Mouse (Mus musculus) heart, embryonic 12.5 days (tissue): Measurements from ENCODE around the gene Olfr167. TPM values are rescaled to one million over a fixed set of nuclear protein-coding genes. Genes with fewer than 3 reads are reported as not detected.
"Not testable (repeated sequence)": the region's sequence is repeated elsewhere in the genome, so short reads cannot be mapped to it uniquely, and the experiment has no call there.

ENCODE experiments used
- ATAC-seq: fragments of 200-750 bp; cut with Nextera tagmentation; 2 replicates; pipeline ENCODE4 v1.8.0; 2017; ENCODE audit warnings: moderate TSS enrichment, moderate library complexity; ENCODE audit not compliant: insufficient number of reproducible peaks, low FRiP score
- H3K27ac ChIP-seq: fragments of 300-500 bp; sonication (generic); 2 replicates; pipeline ENCODE4 v1.5.1; 2016; ENCODE audit warnings: mild to moderate bottlenecking, moderate library complexity; ENCODE audit not compliant: poor library complexity, severe bottlenecking
- H3K27me3 ChIP-seq: fragments of 300-500 bp; sonication (generic); replicated peaks from 2 replicates; pipeline ENCODE4 v1.6.1; 2016; ENCODE audit warnings: mild to moderate bottlenecking, moderate library complexity
- H3K36me3 ChIP-seq: fragments of 300-500 bp; sonication (generic); 2 replicates; pipeline ENCODE4 v1.6.1; 2016; ENCODE audit warnings: mild to moderate bottlenecking, moderate library complexity
- H3K4me1 ChIP-seq: fragments of 300-500 bp; sonication (generic); replicated peaks from 2 replicates; pipeline ENCODE4 v1.6.1; 2016; ENCODE audit warnings: mild to moderate bottlenecking
- H3K4me2 ChIP-seq: fragments of 300-500 bp; sonication (generic); 2 replicates; pipeline ENCODE4 v1.6.1; 2016; ENCODE audit warnings: mild to moderate bottlenecking, moderate library complexity
- H3K4me3 ChIP-seq: fragments of 300-500 bp; sonication (generic); 2 replicates; pipeline ENCODE4 v1.5.1; 2016; ENCODE audit warnings: mild to moderate bottlenecking
- H3K9ac ChIP-seq: fragments of 300-500 bp; sonication (generic); 2 replicates; pipeline ENCODE4 v1.6.1; 2016; ENCODE audit warnings: mild to moderate bottlenecking, moderate library complexity
- H3K9me3 ChIP-seq: fragments of 300-500 bp; sonication (generic); replicated peaks from 2 replicates; pipeline ENCODE4 v1.6.1; 2016; ENCODE audit warnings: mild to moderate bottlenecking, moderate library complexity
- WGBS: fragments of 180-500 bp; shearing (Covaris S2); methylation state at CpG from one replicate; pipeline ENCODE4 v1.1.7; 2016; 5-methylcytosine and 5-hydroxymethylcytosine counted together
- polyA plus RNA-seq: library from polyadenylated mRNA; unstranded; fragments of >200 nt; fragmentation: Nextera tagmentation; extraction: Ambion mirVana; gene quantifications from 2 replicates; pipeline ENCODE4 v1.2.1, GENCODE M21; 2016

Gene Olfr167
- polyA plus RNA-seq: not detected in 2 replicates

GRCm38 (mm10) chr16:19522166-19522565 is at the start of gene Olfr167:
TSS of gene Olfr167 (minus strand) at chr16:19522266.
- H3K4me3 ChIP-seq: no peak within 1 kb of the TSS
- no peak within 1 kb of the TSS for H3K9ac ChIP-seq
- H3K9me3 ChIP-seq: peaks cover 5% of the 10 kb centered on the region; the same call in 1 of the 2 replicates
- no peaks in the 10 kb centered on the region for H3K36me3 ChIP-seq
- H3K27ac ChIP-seq: no peak within 1 kb of the TSS
- WGBS: 73% methylated on average over 2 of the region's 2 CpGs
- no peak within 1 kb of the TSS for H3K4me2 ChIP-seq
- ATAC-seq: no peak
- H3K27me3 ChIP-seq: no peaks in the 10 kb centered on the region
- H3K4me1 ChIP-seq: no peaks in the 10 kb centered on the region

GRCm38 (mm10) chr16:19571709-19572108 is 49.6 kb upstream of the Olfr167 start, which contains the start of gene Olfr169:
TSS of gene Olfr169 (minus strand) at chr16:19571809.
- not testable (repeated sequence) for H3K9me3 ChIP-seq, H3K4me3 ChIP-seq, H3K27ac ChIP-seq, H3K4me1 ChIP-seq, H3K4me2 ChIP-seq, H3K9ac ChIP-seq, H3K27me3 ChIP-seq, H3K36me3 ChIP-seq, ATAC-seq
- 87% methylated on average over 2 of the region's 2 CpGs for WGBS

DNA sequence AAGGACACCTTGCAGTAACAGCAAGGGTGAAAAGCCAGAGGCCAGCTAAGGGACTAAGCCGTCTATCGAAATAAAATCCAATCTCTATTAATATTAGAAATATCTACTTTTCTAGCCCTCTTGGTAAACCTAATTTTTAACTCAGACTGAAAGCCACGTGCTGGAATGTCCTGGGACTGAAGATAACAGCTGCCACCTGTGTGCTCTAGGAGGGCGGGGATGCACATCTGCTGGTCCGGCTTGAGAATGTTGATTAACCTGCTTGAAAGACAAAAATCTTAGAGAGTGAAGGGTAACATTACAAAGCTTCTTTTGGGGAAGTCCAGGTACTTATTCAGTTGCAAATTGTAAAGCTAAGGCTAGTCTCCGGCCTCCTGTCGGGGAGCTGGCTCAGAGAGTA is 31.4 kb upstream of the Olfr167 start:
- not testable (repeated sequence) for H3K4me2 ChIP-seq, H3K9ac ChIP-seq, H3K4me1 ChIP-seq, H3K9me3 ChIP-seq, H3K36me3 ChIP-seq, H3K4me3 ChIP-seq, ATAC-seq, H3K27me3 ChIP-seq, H3K27ac ChIP-seq
- 82% methylated on average over 7 of the region's 7 CpGs for WGBS

DNA sequence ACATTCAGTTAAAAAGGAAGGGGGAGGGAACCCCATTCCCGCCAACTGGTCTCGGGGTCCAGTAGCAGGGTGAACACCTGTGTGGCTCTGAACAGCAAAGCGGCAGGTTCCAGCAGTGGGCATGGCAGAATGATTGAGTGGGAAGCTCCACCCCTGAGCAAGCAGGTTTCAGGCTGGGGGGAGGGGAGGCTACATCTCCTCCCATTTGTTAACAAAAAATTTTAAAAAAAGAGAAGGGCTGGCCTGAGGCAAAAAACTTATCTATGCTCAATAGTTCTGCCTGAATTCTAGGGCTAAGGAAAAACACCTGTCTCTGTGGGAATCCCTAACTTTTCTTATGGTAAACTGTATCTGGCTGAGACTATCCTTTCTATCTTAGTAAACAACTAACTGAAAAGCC is 30.2 kb upstream of the Olfr167 start:
- H3K9me3 ChIP-seq, H3K4me3 ChIP-seq, H3K9ac ChIP-seq, H3K36me3 ChIP-seq, H3K4me2 ChIP-seq, ATAC-seq, H3K4me1 ChIP-seq, H3K27ac ChIP-seq, H3K27me3 ChIP-seq: not testable (repeated sequence)
- WGBS: 92% methylated on average over 3 of the region's 3 CpGs

DNA sequence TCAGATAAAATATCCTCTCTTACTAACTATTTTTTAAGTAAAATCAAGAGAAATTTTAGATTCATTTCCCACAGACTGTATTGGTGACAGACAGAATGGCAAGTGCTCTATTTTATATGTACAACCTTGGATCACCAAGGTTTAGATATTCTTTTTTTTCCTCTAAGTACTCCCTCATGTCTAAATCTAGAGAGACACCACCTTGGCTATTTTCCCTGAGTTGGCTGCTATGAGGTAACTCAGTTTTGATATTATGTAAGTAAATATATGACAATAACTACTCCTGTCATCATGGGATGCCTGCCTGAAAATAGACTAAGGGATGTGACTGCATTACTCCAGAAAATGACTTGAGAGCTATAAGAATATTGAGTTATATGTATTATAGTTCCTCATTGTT is 13.4 kb upstream of the Olfr167 start, which contains the start of gene Olfr168:
TSS of gene Olfr168 (minus strand) at position 101 of the 400 bp plus-strand sequence.
- H3K27me3 ChIP-seq: no peaks in the 10 kb centered on the region
- no peaks in the 10 kb centered on the region for H3K36me3 ChIP-seq
- ATAC-seq: no peak

GRCm38 (mm10) chr16:19483394-19483793 is 38.7 kb downstream of the Olfr167 start, which contains the start of gene Olfr166:
TSS of gene Olfr166 (plus strand) at chr16:19483694.
- H3K4me3 ChIP-seq: no peak within 1 kb of the TSS
- no peaks in the 10 kb centered on the region for H3K27me3 ChIP-seq
- no peaks in the 10 kb centered on the region for H3K36me3 ChIP-seq
- no peak within 1 kb of the TSS for H3K9ac ChIP-seq
- H3K4me1 ChIP-seq: no peaks in the 10 kb centered on the region
- no peak for ATAC-seq
- no peak within 1 kb of the TSS for H3K4me2 ChIP-seq
- H3K27ac ChIP-seq: no peak within 1 kb of the TSS
- H3K9me3 ChIP-seq: peaks cover 13% of the 10 kb centered on the region

More for the DNA sequence above, 13.4 kb upstream of the Olfr167 start, which contains the start of gene Olfr168:
- H3K9ac ChIP-seq: no peak within 1 kb of the TSS
- no peak within 1 kb of the TSS for H3K27ac ChIP-seq
- H3K9me3 ChIP-seq: peaks cover 8% of the 10 kb centered on the region; the same call in 1 of the 2 replicates
- no peak within 1 kb of the TSS for H3K4me3 ChIP-seq
- no peaks in the 10 kb centered on the region for H3K4me1 ChIP-seq
- H3K4me2 ChIP-seq: no peak within 1 kb of the TSS

DNA sequence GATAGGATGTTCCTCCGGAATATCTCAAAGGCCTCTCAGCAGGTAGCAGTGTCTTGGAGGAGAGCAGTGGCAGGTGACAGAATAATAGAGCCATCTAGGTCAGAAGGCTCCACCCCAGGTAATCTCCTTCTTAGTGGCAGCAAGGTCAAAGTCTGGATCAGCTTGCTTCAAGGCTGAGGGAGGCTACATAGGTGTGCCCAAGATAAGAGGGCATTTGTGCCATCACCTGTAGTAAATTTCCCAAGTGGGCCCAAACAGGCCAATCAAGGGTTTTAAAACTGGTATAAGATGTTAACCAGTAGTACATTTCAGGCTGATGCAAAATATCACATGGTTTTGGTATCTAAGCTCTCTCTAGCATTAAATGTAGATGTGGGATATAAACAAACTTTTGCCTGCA is 57.7 kb downstream of the Olfr167 start:
- H3K4me1 ChIP-seq: no peaks in the 10 kb centered on the region
- ATAC-seq: no peak
- H3K36me3 ChIP-seq: no peaks in the 10 kb centered on the region
- no peaks in the 10 kb centered on the region for H3K27me3 ChIP-seq
- H3K9me3 ChIP-seq: peaks cover 2% of the 10 kb centered on the region; the same call in 1 of the 2 replicates
- WGBS: 63% methylated on average over 1 of the region's 1 CpGs
- no peak overlapping the region for H3K4me2 ChIP-seq
- H3K4me3 ChIP-seq: no peak overlapping the region
- H3K9ac ChIP-seq: no peak overlapping the region
- H3K27ac ChIP-seq: no peak overlapping the region

Other genes starting within 250 kb of the Olfr167 start
- gene Olfr164, start 208.2 kb downstream of the Olfr167 start, polyA plus RNA-seq: not detected in 2 replicates
- gene Olfr165, start 99.1 kb downstream of the Olfr167 start, polyA plus RNA-seq: not detected in 2 replicates
- gene Olfr166, start 38.6 kb downstream of the Olfr167 start, polyA plus RNA-seq: not detected in 2 replicates
- gene Olfr168, start 13.3 kb upstream of the Olfr167 start, polyA plus RNA-seq: not detected in 2 replicates
- not detected in 2 replicates for gene Olfr169, start 49.5 kb upstream of the Olfr167 start, polyA plus RNA-seq
- not detected in 2 replicates for gene Olfr170, start 89.6 kb upstream of the Olfr167 start, polyA plus RNA-seq
- not detected in 2 replicates for gene Olfr171, start 107.7 kb upstream of the Olfr167 start, polyA plus RNA-seq
- 0.05 TPM in 1 of 2 replicates, not detected in the other for gene Lamp3, start 184.1 kb upstream of the Olfr167 start, polyA plus RNA-seq
- gene B3gnt5, start 237.9 kb upstream of the Olfr167 start, polyA plus RNA-seq: 21.5 and 21.8 TPM in 2 replicates